Mouse (Mus musculus): ENCODE results near the gene Ces1h. TPM values are rescaled to one million over a fixed set of nuclear protein-coding genes. Genes with fewer than 3 reads are reported as not detected.
"Not testable (repeated sequence)": the region's sequence is repeated elsewhere in the genome, so short reads cannot be mapped to it uniquely, and the experiment has no call there.

The Ces1h gene
- polyA plus RNA-seq (2014; fragmentation: Nextera tagmentation; extraction: Ambion mirVana) = not detected in 2 replicates

DNA sequence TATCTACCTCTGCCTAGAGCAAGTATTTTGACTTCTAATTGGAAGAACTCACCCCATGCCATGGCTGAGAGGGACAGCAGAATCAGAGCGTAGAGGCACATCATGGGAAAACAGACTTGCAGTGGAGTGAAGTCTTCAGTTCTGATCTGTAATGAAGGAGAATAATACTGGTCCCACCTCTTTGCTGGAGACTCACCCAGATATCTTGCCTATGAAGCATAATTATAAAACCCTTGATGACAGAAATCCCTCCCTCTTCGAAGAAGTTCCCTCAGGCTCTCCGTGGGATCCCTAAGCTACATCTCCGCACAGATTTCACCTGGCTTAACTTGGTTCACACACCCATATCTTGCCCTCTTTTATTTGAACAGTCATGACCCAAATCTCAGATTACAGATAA lies at the start of gene Ces1h:
Ces1h (minus strand) TSS at position 101 of the 400 bp plus-strand sequence.
- H3K27ac ChIP-seq (replicated peaks; ENCODE audit: low read depth, low read length) = no peak within 1 kb of the TSS
- ATAC-seq (replicated peaks; ENCODE audit: insufficient number of reproducible peaks, low FRiP score, low TSS enrichment, low read depth) = no peak
- H3K27me3 ChIP-seq (ENCODE audit: control insufficient read depth, insufficient read depth, low read length) = no peaks in the 10 kb centered on the region
- no peaks in the 10 kb centered on the region for H3K36me3 ChIP-seq (replicated peaks; ENCODE audit: control insufficient read depth, insufficient read depth, low read depth, low read length)
- H3K4me3 ChIP-seq (ENCODE audit: low read depth, low read length) = no peak within 1 kb of the TSS
- H3K4me1 ChIP-seq (ENCODE audit: control insufficient read depth, insufficient read depth, low read length) = no peaks in the 10 kb centered on the region
- no peaks in the 10 kb centered on the region for H3K9me3 ChIP-seq (replicated peaks; ENCODE audit: control insufficient read depth, low read length)
- no peak for DNase-seq (ENCODE audit: low spot score)
- 93% methylated on average over 4 of the region's 4 CpGs for WGBS
- H3K4me2 ChIP-seq (ENCODE audit: low read depth, low read length) = no peak within 1 kb of the TSS
- no peak within 1 kb of the TSS for H3K9ac ChIP-seq (replicated peaks; ENCODE audit: low read length)

DNA sequence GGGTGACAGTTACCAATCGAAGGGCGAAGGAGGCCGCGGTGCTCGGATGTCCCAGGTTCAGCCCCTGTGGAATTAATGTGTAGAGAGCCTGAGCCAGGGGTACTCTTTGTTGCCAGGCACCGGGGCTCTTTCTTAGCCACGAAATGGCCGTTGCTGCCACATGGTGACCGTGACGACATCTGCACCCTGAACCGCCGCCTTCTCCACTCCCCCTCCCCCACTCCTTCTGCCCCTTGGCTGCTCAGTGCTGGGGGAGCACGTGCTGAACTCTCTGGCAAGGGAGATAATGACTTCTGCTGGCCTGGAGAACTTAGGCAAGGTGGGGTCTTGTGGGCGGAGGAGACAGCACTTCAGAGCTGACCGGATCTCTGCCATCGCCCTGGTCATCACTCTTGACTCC lies 47.7 kb upstream of the Ces1h start:
- no peaks in the 10 kb centered on the region for H3K9me3 ChIP-seq (replicated peaks; ENCODE audit: control insufficient read depth, low read length)
- H3K27me3 ChIP-seq (ENCODE audit: control insufficient read depth, insufficient read depth, low read length) = no peaks in the 10 kb centered on the region
- ATAC-seq (replicated peaks; ENCODE audit: insufficient number of reproducible peaks, low FRiP score, low TSS enrichment, low read depth) (no peak), DNase-seq (ENCODE audit: low spot score) (no peak)
- H3K9ac ChIP-seq (replicated peaks; ENCODE audit: low read length) = no peak overlapping the region
- H3K4me1 ChIP-seq (ENCODE audit: control insufficient read depth, insufficient read depth, low read length) = no peaks in the 10 kb centered on the region
- no peak overlapping the region for H3K27ac ChIP-seq (replicated peaks; ENCODE audit: low read depth, low read length)
- H3K36me3 ChIP-seq (replicated peaks; ENCODE audit: control insufficient read depth, insufficient read depth, low read depth, low read length) = no peaks in the 10 kb centered on the region
- 89% methylated on average over 16 of the region's 16 CpGs for WGBS
- no peak overlapping the region for H3K4me2 ChIP-seq (ENCODE audit: low read depth, low read length)
- H3K4me3 ChIP-seq (ENCODE audit: low read depth, low read length) = no peak overlapping the region

DNA sequence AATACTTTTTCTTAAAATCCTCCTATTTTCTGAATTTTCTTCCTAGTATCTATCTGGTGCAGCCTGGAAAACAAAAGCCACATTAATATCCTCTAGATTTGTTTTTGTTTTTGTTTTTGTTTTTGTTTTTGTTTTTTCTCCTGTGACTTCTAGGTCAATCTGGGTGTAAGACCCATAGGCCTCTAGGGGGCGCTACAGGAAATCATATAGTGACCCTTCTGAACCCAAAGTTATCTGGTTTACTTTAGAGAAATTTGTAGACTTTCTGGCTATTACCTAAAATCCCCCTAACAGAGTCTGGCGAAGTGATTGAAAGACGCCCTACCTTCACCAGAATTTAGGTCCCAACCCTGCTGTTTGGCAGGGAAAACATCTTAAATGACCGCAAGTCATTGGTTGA lies 35.9 kb upstream of the Ces1h start:
- DNase-seq (ENCODE audit: low spot score) (no peak), ATAC-seq (replicated peaks; ENCODE audit: insufficient number of reproducible peaks, low FRiP score, low TSS enrichment, low read depth) (no peak)
- no peak overlapping the region for H3K9ac ChIP-seq (replicated peaks; ENCODE audit: low read length)
- no peaks in the 10 kb centered on the region for H3K9me3 ChIP-seq (replicated peaks; ENCODE audit: control insufficient read depth, low read length)
- no peak overlapping the region for H3K27ac ChIP-seq (replicated peaks; ENCODE audit: low read depth, low read length)
- H3K4me2 ChIP-seq (ENCODE audit: low read depth, low read length) = no peak overlapping the region
- no peak overlapping the region for H3K4me3 ChIP-seq (ENCODE audit: low read depth, low read length)
- 67% methylated on average over 4 of the region's 4 CpGs for WGBS
- H3K36me3 ChIP-seq (replicated peaks; ENCODE audit: control insufficient read depth, insufficient read depth, low read depth, low read length) = no peaks in the 10 kb centered on the region
- H3K4me1 ChIP-seq (ENCODE audit: control insufficient read depth, insufficient read depth, low read length) = no peaks in the 10 kb centered on the region
- H3K27me3 ChIP-seq (ENCODE audit: control insufficient read depth, insufficient read depth, low read length) = no peaks in the 10 kb centered on the region

DNA sequence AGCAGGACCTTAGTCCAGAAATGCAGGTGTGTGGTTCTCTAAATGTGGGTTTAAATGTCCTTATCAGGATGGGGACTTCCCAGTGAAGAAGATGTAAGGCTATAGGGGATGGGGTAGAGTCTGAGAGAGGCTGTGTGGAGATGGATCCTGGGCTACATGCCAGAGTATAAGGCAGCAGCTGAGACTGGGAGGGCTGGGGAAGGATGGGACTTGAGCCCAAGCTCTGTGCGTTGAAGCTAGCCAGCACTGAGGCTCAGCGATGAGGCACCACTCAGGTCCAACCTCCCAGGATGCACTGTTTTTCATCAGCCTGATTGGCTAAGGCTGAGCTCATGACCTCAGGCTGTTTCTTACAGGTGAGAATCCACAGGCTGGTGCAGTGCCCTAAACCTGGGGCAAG lies 29.3 kb upstream of the Ces1h start:
- H3K27me3 ChIP-seq (ENCODE audit: control insufficient read depth, insufficient read depth, low read length) = no peaks in the 10 kb centered on the region
- no peak for DNase-seq (ENCODE audit: low spot score)
- no peak overlapping the region for H3K4me3 ChIP-seq (ENCODE audit: low read depth, low read length)
- 88% methylated on average over 2 of the region's 2 CpGs for WGBS
- H3K36me3 ChIP-seq (replicated peaks; ENCODE audit: control insufficient read depth, insufficient read depth, low read depth, low read length) = no peaks in the 10 kb centered on the region
- H3K4me2 ChIP-seq (ENCODE audit: low read depth, low read length) = no peak overlapping the region
- H3K27ac ChIP-seq (replicated peaks; ENCODE audit: low read depth, low read length) = no peak overlapping the region
- no peak overlapping the region for H3K9ac ChIP-seq (replicated peaks; ENCODE audit: low read length)
- H3K9me3 ChIP-seq (replicated peaks; ENCODE audit: control insufficient read depth, low read length) = no peaks in the 10 kb centered on the region
- no peaks in the 10 kb centered on the region for H3K4me1 ChIP-seq (ENCODE audit: control insufficient read depth, insufficient read depth, low read length)
- no peak for ATAC-seq (replicated peaks; ENCODE audit: insufficient number of reproducible peaks, low FRiP score, low TSS enrichment, low read depth)

DNA sequence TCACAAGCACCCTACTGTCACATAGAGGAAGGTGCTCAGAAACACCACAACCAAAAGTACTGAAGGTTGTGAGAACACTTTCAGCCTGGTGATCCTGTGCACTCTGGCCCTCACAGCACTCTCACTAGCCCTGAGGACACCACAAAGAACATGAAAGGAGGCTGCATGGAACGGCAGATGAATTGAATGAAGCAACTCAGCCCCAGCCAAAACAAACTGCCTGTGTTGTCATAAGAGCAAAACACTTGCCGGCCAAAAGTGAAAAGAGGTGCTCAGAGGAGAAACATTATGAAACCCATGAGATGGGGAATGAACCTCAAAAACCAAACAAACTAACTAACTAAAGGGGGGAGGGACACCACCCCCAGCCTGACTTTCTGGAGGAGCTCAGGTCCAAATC lies 20.2 kb upstream of the Ces1h start:
- no peak overlapping the region for H3K27ac ChIP-seq (replicated peaks; ENCODE audit: low read depth, low read length)
- H3K27me3 ChIP-seq (ENCODE audit: control insufficient read depth, insufficient read depth, low read length) = no peaks in the 10 kb centered on the region
- H3K4me1 ChIP-seq (ENCODE audit: control insufficient read depth, insufficient read depth, low read length) = no peaks in the 10 kb centered on the region
- WGBS = 70% methylated on average over 2 of the region's 2 CpGs
- ATAC-seq (replicated peaks; ENCODE audit: insufficient number of reproducible peaks, low FRiP score, low TSS enrichment, low read depth) (no peak), DNase-seq (ENCODE audit: low spot score) (no peak)
- no peak overlapping the region for H3K4me3 ChIP-seq (ENCODE audit: low read depth, low read length)
- no peak overlapping the region for H3K4me2 ChIP-seq (ENCODE audit: low read depth, low read length)
- no peaks in the 10 kb centered on the region for H3K36me3 ChIP-seq (replicated peaks; ENCODE audit: control insufficient read depth, insufficient read depth, low read depth, low read length)
- no peaks in the 10 kb centered on the region for H3K9me3 ChIP-seq (replicated peaks; ENCODE audit: control insufficient read depth, low read length)
- H3K9ac ChIP-seq (replicated peaks; ENCODE audit: low read length) = no peak overlapping the region

DNA sequence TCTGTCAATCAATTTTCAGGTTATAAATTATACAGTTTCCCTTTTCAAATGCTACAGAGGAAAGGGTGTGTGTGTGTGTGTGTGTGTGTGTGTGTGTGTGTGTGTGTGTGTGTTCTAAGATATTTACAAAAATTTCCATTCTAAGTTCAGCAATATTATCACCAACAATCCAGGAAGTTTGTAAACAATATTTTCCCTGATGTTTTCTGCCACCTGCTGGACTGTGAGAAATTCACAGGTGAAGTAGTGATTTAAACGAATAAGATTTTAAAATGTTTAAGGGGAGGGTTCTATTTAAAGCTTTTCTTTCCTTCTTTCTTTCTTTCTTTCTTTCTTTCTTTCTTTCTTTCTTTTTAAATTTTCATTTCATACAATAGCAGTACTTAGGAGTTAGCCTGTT lies 18.5 kb upstream of the Ces1h start:
- Histone ChIP-seq H3K27ac (replicated peaks; ENCODE audit: low read depth, low read length) (no peak overlapping the region), H3K9me3 (replicated peaks; ENCODE audit: control insufficient read depth, low read length) (no peaks in the 10 kb centered on the region), H3K4me1 (ENCODE audit: control insufficient read depth, insufficient read depth, low read length) (no peaks in the 10 kb centered on the region), H3K4me2 (ENCODE audit: low read depth, low read length) (no peak overlapping the region), H3K27me3 (ENCODE audit: control insufficient read depth, insufficient read depth, low read length) (no peaks in the 10 kb centered on the region), H3K4me3 (ENCODE audit: low read depth, low read length) (no peak overlapping the region), H3K36me3 (replicated peaks; ENCODE audit: control insufficient read depth, insufficient read depth, low read depth, low read length) (no peaks in the 10 kb centered on the region), H3K9ac (replicated peaks; ENCODE audit: low read length) (no peak overlapping the region)
- 41% methylated on average over 1 of the region's 1 CpGs for WGBS
- ATAC-seq (replicated peaks; ENCODE audit: insufficient number of reproducible peaks, low FRiP score, low TSS enrichment, low read depth) (no peak), DNase-seq (ENCODE audit: low spot score) (peak; percentile 18)

DNA sequence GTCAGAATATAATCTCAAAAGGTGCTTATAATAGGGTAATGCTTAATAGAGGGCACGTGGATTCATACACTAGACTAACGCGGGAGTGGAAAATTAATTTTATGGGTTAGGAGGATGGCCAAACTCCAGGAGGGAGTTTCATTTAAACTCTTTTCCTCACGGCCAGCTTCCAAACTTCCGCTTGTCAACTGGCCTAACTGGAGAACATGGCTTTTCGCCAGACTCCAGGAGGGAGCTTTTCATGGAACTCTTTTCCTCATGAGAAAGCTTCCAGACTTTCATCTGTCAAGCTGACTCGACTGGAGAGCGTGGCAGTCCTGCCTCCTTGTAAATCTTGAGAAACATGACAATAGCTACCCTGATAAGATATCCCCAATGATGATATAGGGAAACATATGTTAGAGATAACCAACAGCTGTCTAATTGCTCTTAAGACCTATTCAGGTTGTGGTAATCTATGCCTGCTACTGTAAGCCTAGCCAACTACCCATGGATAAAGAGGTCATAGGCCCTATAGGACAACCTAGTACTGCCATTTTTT lies 14.6 kb upstream of the Ces1h start:
- ATAC-seq (replicated peaks; ENCODE audit: insufficient number of reproducible peaks, low FRiP score, low TSS enrichment, low read depth); H3K4me1 ChIP-seq (ENCODE audit: control insufficient read depth, insufficient read depth, low read length); H3K36me3 ChIP-seq (replicated peaks; ENCODE audit: control insufficient read depth, insufficient read depth, low read depth, low read length); H3K27me3 ChIP-seq (ENCODE audit: control insufficient read depth, insufficient read depth, low read length); H3K27ac ChIP-seq (replicated peaks; ENCODE audit: low read depth, low read length); DNase-seq (ENCODE audit: low spot score); H3K9me3 ChIP-seq (replicated peaks; ENCODE audit: control insufficient read depth, low read length); H3K4me3 ChIP-seq (ENCODE audit: low read depth, low read length); H3K4me2 ChIP-seq (ENCODE audit: low read depth, low read length); H3K9ac ChIP-seq (replicated peaks; ENCODE audit: low read length): not testable (repeated sequence)
- WGBS = 89% methylated on average over 8 of the region's 8 CpGs

DNA sequence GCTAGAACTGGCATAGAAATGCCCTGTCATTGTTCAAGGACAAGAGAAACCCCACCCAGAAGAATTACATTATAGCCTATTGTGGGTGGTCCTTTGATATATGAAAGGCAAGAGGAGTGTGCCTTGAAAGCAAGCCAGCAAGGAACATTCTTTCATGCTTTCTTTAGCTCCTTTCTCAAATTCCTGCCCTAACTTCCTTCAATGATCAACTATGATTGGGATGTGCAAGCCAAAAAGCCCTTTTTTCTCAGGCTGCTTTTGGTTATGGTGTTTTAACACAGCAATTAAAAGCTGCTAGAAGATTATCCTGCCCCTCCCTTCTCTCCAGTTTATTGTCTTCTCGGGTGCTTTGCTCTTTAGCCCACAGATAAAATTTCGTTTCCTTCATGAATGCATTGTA lies 10.0 kb downstream of the Ces1h start:
- Histone ChIP-seq H3K36me3 (replicated peaks; ENCODE audit: control insufficient read depth, insufficient read depth, low read depth, low read length) (no peaks in the 10 kb centered on the region), H3K4me2 (ENCODE audit: low read depth, low read length) (no peak overlapping the region), H3K27me3 (ENCODE audit: control insufficient read depth, insufficient read depth, low read length) (no peaks in the 10 kb centered on the region), H3K9me3 (replicated peaks; ENCODE audit: control insufficient read depth, low read length) (no peaks in the 10 kb centered on the region), H3K27ac (replicated peaks; ENCODE audit: low read depth, low read length) (no peak overlapping the region), H3K4me3 (ENCODE audit: low read depth, low read length) (no peak overlapping the region), H3K9ac (replicated peaks; ENCODE audit: low read length) (no peak overlapping the region), H3K4me1 (ENCODE audit: control insufficient read depth, insufficient read depth, low read length) (no peaks in the 10 kb centered on the region)
- whole genome bisulfite sequencing = 52% methylated on average over 2 of the region's 2 CpGs
- ATAC-seq (replicated peaks; ENCODE audit: insufficient number of reproducible peaks, low FRiP score, low TSS enrichment, low read depth) = no peak
- DNase-seq (ENCODE audit: low spot score) = no peak

Data from embryonic facial prominence, embryonic 11.5 days (tissue).